Mouse (Mus musculus): ENCODE results near the gene Lce3e. TPM values are rescaled to one million over a fixed set of nuclear protein-coding genes. Genes with fewer than 3 reads are reported as not detected.

Gene Lce3e
- total and polyA plus RNA-seq, 3 experiments: not detected

DNA sequence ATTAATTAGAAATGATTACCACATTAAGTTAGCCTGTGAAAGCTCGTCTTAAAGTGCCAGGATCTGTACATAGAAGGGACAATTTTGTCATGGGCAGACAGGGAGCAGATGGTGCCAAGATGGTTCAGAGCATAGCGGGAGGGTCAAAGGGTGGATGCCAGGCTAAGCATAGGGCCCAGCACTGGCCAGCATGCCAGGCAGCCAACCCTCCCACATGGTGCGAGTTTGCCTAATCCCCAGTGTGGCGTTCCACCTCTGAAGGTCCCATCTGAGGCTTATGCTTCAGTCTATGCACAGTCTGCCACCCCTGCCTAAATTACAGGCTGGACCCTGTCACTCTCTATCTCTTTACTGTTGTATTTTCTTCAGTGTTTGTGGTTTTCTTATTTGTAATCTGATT is 36.0 kb downstream of the Lce3e start:
- no peak overlapping the region for H3K9ac ChIP-seq (ENCODE audit: control insufficient read depth, low read depth, low read length, poor library complexity, severe bottlenecking)
- H3K27ac ChIP-seq (ENCODE audit: control insufficient read depth, low read depth, low read length): no peak overlapping the region
- H3K36me3 ChIP-seq (ENCODE audit: control insufficient read depth in 1 of 2, insufficient read depth in 2 of 2, low read length in 2 of 2): no peaks in the 10 kb centered on the region
- H3K4me3 ChIP-seq (ENCODE audit: control insufficient read depth in 1 of 2, insufficient read depth in 1 of 2, low read depth in 2 of 2, low read length in 2 of 2): no peak overlapping the region
- H3K79me2 ChIP-seq (ENCODE audit: control insufficient read depth, insufficient read depth, low read length, poor library complexity): no peaks in the 10 kb centered on the region
- no peaks in the 10 kb centered on the region for H3K4me1 ChIP-seq (ENCODE audit: control insufficient read depth in 1 of 2, insufficient read depth in 2 of 2, low read length in 2 of 2)
- no peaks in the 10 kb centered on the region for H3K9me3 ChIP-seq (replicated peaks; ENCODE audit: insufficient read depth, low read length)
- no peaks in the 10 kb centered on the region for H3K27me3 ChIP-seq (ENCODE audit: control insufficient read depth in 1 of 2, insufficient read depth in 2 of 2, low read length in 2 of 2)
- TF ChIP-seq CHD2 (IDR thresholded peaks at IDR 0.05; ENCODE audit: low read length): no peak
- no peak for TF ChIP-seq EP300 (IDR thresholded peaks at IDR 0.05; ENCODE audit: low read depth in 1 of 2, low read length in 2 of 2)
- TF ChIP-seq MAX (IDR thresholded peaks at IDR 0.05; ENCODE audit: low read length): no peak
- TF ChIP-seq SIN3A (IDR thresholded peaks at IDR 0.05; ENCODE audit: low read length): no peak
- no peak for TF ChIP-seq GATA1 (IDR thresholded peaks at IDR 0.05; ENCODE audit: low read depth, low read length)
- no peak for TF ChIP-seq UBTF (IDR thresholded peaks at IDR 0.05; ENCODE audit: borderline replicate concordance, insufficient read depth, low read depth, low read length)
- no peak for TF ChIP-seq ETS1 (IDR thresholded peaks at IDR 0.05; ENCODE audit: low read depth, low read length)
- no peak for TF ChIP-seq RCOR1 (IDR thresholded peaks at IDR 0.05; ENCODE audit: low read depth, low read length)
- no peak for TF ChIP-seq TCF12 (IDR thresholded peaks at IDR 0.05; ENCODE audit: low read depth, low read length)
- TF ChIP-seq USF1 (IDR thresholded peaks at IDR 0.05; ENCODE audit: low read depth, low read length): no peak
- no peak for TF ChIP-seq ELF1 (IDR thresholded peaks at IDR 0.05; ENCODE audit: low read depth, low read length)
- DNase-seq (ENCODE audit: low read depth, low spot score): no peak

GRCm38 (mm10) chr3:93014378-93014801 is 47.5 kb downstream of the Lce3e start:
- H3K36me3 ChIP-seq (ENCODE audit: control insufficient read depth in 1 of 2, insufficient read depth in 2 of 2, low read length in 2 of 2): no peaks in the 10 kb centered on the region
- H3K9me3 ChIP-seq (replicated peaks; ENCODE audit: insufficient read depth, low read length): no peaks in the 10 kb centered on the region
- no peaks in the 10 kb centered on the region for H3K27me3 ChIP-seq (ENCODE audit: control insufficient read depth in 1 of 2, insufficient read depth in 2 of 2, low read length in 2 of 2)
- H3K4me1 ChIP-seq (ENCODE audit: control insufficient read depth in 1 of 2, insufficient read depth in 2 of 2, low read length in 2 of 2): no peaks in the 10 kb centered on the region
- H3K27ac ChIP-seq (ENCODE audit: control insufficient read depth, low read depth, low read length): no peak overlapping the region
- DNase-seq (ENCODE audit: low read depth, low spot score): no peak
- H3K9ac ChIP-seq (ENCODE audit: control insufficient read depth, low read depth, low read length, poor library complexity, severe bottlenecking): no peak overlapping the region
- no peaks in the 10 kb centered on the region for H3K79me2 ChIP-seq (ENCODE audit: control insufficient read depth, insufficient read depth, low read length, poor library complexity)
- TF ChIP-seq RAD21 (IDR thresholded peaks at IDR 0.05; ENCODE audit: low read depth, low read length): no peak
- TF ChIP-seq ZKSCAN1 (IDR thresholded peaks at IDR 0.05; ENCODE audit: low read depth, low read length): no peak
- TF ChIP-seq ZC3H11A (IDR thresholded peaks at IDR 0.05; ENCODE audit: low read depth, low read length): no peak
- TF ChIP-seq MXI1 (IDR thresholded peaks at IDR 0.05; ENCODE audit: low read depth, low read length): no peak
- no peak for TF ChIP-seq ETS1 (IDR thresholded peaks at IDR 0.05; ENCODE audit: low read depth, low read length)
- no peak for TF ChIP-seq SIN3A (IDR thresholded peaks at IDR 0.05; ENCODE audit: low read length)
- TF ChIP-seq TAL1 (IDR thresholded peaks at IDR 0.05; ENCODE audit: low read length): no peak
- TF ChIP-seq ELF1 (IDR thresholded peaks at IDR 0.05; ENCODE audit: low read depth, low read length): no peak
- TF ChIP-seq EP300 (IDR thresholded peaks at IDR 0.05; ENCODE audit: low read depth in 1 of 2, low read length in 2 of 2): no peak
- TF ChIP-seq NRF1 (IDR thresholded peaks at IDR 0.05; ENCODE audit: insufficient read depth, low read depth, low read length, poor library complexity, severe bottlenecking): no peak
- no peak for TF ChIP-seq MAX (IDR thresholded peaks at IDR 0.05; ENCODE audit: low read length)
- no peak for TF ChIP-seq NELFE (IDR thresholded peaks at IDR 0.05; ENCODE audit: low read depth, low read length)
- no peak for TF ChIP-seq GABPA (IDR thresholded peaks at IDR 0.05; ENCODE audit: low read depth, low read length)
- no peak for TF ChIP-seq ZNF384 (IDR thresholded peaks at IDR 0.05; ENCODE audit: low read depth, low read length)
- no peak for TF ChIP-seq POLR2AphosphoS5 (IDR thresholded peaks at IDR 0.05; ENCODE audit: borderline replicate concordance, low read depth, low read length)
- TF ChIP-seq POLR2A (IDR thresholded peaks at IDR 0.05; ENCODE audit: control insufficient read depth in 1 of 2, insufficient read depth in 1 of 2, low read depth in 1 of 2, low read length in 2 of 2, poor library complexity in 1 of 2): no peak
- TF ChIP-seq UBTF (IDR thresholded peaks at IDR 0.05; ENCODE audit: borderline replicate concordance, insufficient read depth, low read depth, low read length): no peak
- TF ChIP-seq MYB (IDR thresholded peaks at IDR 0.05; ENCODE audit: low read depth, low read length): no peak
- TF ChIP-seq RCOR1 (IDR thresholded peaks at IDR 0.05; ENCODE audit: low read depth, low read length): no peak
- H3K4me3 ChIP-seq (ENCODE audit: control insufficient read depth in 1 of 2, insufficient read depth in 1 of 2, low read depth in 2 of 2, low read length in 2 of 2): no peak overlapping the region
